Mouse (Mus musculus) MEL (cell line): ENCODE data around the gene Krt222. TPM values are rescaled to one million over a fixed set of nuclear protein-coding genes. Genes with fewer than 3 reads are reported as not detected.

Experiments
- DNase-seq: peaks from one replicate; pipeline ENCODE4 v3.0.0; 2011; ENCODE audit warnings: low read depth, low spot score
- H3K27ac ChIP-seq: 2 replicates; pipeline ENCODE4 v1.5.1; 2012; ENCODE audit warnings: low read depth, mild to moderate bottlenecking, control low read depth, low read length, moderate library complexity; ENCODE audit not compliant: control insufficient read depth
- H3K27me3 ChIP-seq, 2 experiments: fragments of 150-350 bp in 1 of 2; sonication (generic) in 1 of 2; 2 replicates each; pipeline ENCODE4 v1.6.1; 2012; ENCODE audit warnings: low read length in 2 of 2, mild to moderate bottlenecking in 2 of 2, improper control_type of control experiment in 1 of 2, moderate library complexity in 1 of 2; ENCODE audit not compliant: insufficient read depth in 2 of 2, control insufficient read depth in 1 of 2
- H3K36me3 ChIP-seq, 2 experiments: 2 replicates each; pipeline ENCODE4 v1.6.1; 2012 to 2014; ENCODE audit warnings: low read length in 2 of 2, improper control_type of control experiment in 1 of 2, inconsistent platforms in 1 of 2, mild to moderate bottlenecking in 1 of 2; ENCODE audit not compliant: insufficient read depth in 2 of 2, control insufficient read depth in 1 of 2
- H3K4me1 ChIP-seq, 2 experiments: fragments of 150-350 bp in 1 of 2; sonication (generic) in 1 of 2; 2 replicates each; pipeline ENCODE4 v1.6.1; 2012; ENCODE audit warnings: low read length in 2 of 2, improper control_type of control experiment in 1 of 2, mild to moderate bottlenecking in 1 of 2; ENCODE audit not compliant: insufficient read depth in 2 of 2, control insufficient read depth in 1 of 2
- H3K4me3 ChIP-seq, 2 experiments: fragments of 150-350 bp in 1 of 2; sonication (generic) in 1 of 2; 2 replicates each; pipeline ENCODE4 v1.5.1; 2012; ENCODE audit warnings: low read depth in 2 of 2, low read length in 2 of 2, mild to moderate bottlenecking in 2 of 2, moderate library complexity in 2 of 2, control low read depth in 1 of 2, improper control_type of control experiment in 1 of 2; ENCODE audit not compliant: control insufficient read depth in 1 of 2, insufficient read depth in 1 of 2
- H3K79me2 ChIP-seq: 2 replicates; pipeline ENCODE4 v1.6.1; 2012; ENCODE audit warnings: mild to moderate bottlenecking, low read length, moderate library complexity; ENCODE audit not compliant: control insufficient read depth, poor library complexity, insufficient read depth
- H3K9ac ChIP-seq: 2 replicates; pipeline ENCODE4 v1.6.1; 2012; ENCODE audit warnings: low read depth, mild to moderate bottlenecking, control low read depth, low read length, moderate library complexity; ENCODE audit not compliant: control insufficient read depth, poor library complexity, severe bottlenecking
- H3K9me3 ChIP-seq: fragments of 150-350 bp; sonication (generic); replicated peaks from 2 replicates; pipeline ENCODE4 v1.6.1; 2012; ENCODE audit warnings: mild to moderate bottlenecking, low read length, improper control_type of control experiment, moderate library complexity; ENCODE audit not compliant: insufficient read depth
- CHD1 ChIP-seq: IDR thresholded peaks from 2 replicates; pipeline ENCODE4 v1.6.1; 2012; ENCODE audit warnings: low read depth, mild to moderate bottlenecking, inconsistent platforms, low read length, improper control_type of control experiment
- ELF1 ChIP-seq: IDR thresholded peaks from 2 replicates; pipeline ENCODE4 v1.6.1; 2014; ENCODE audit warnings: low read depth, mild to moderate bottlenecking, inconsistent platforms, low read length, improper control_type of control experiment, moderate library complexity
- GABPA ChIP-seq: IDR thresholded peaks from 2 replicates; pipeline ENCODE4 v1.6.1; 2012; ENCODE audit warnings: low read depth, mild to moderate bottlenecking, inconsistent platforms, low read length, improper control_type of control experiment, moderate library complexity
- KAT2A ChIP-seq: conservative IDR thresholded peaks from 2 replicates; pipeline ENCODE4 v1.6.1; 2012; ENCODE audit warnings: low read depth, low read length, improper control_type of control experiment, inconsistent platforms
- MAFK ChIP-seq: IDR thresholded peaks from 2 replicates; pipeline ENCODE4 v1.6.1; 2011; ENCODE audit warnings: low read depth, mild to moderate bottlenecking, low read length, improper control_type of control experiment, borderline replicate concordance
- MAX ChIP-seq: IDR thresholded peaks from 2 replicates; pipeline ENCODE4 v1.6.1; 2011; ENCODE audit warnings: low read length, improper control_type of control experiment
- MAZ ChIP-seq: IDR thresholded peaks from 2 replicates; pipeline ENCODE4 v1.6.1; 2012; ENCODE audit warnings: low read depth, mild to moderate bottlenecking, inconsistent platforms, low read length, improper control_type of control experiment
- MXI1 ChIP-seq: IDR thresholded peaks from 2 replicates; pipeline ENCODE4 v1.6.1; 2011; ENCODE audit warnings: mild to moderate bottlenecking, low read depth, low read length, improper control_type of control experiment
- MYB ChIP-seq: IDR thresholded peaks from 2 replicates; pipeline ENCODE4 v1.6.1; 2011; ENCODE audit warnings: mild to moderate bottlenecking, low read depth, low read length, improper control_type of control experiment
- MYC ChIP-seq: IDR thresholded peaks from 2 replicates; pipeline ENCODE4 v1.6.1; 2011; ENCODE audit warnings: low read depth, mild to moderate bottlenecking, low read length, improper control_type of control experiment, moderate library complexity
- NELFE ChIP-seq: IDR thresholded peaks from 2 replicates; pipeline ENCODE4 v1.6.1; 2011; ENCODE audit warnings: low read depth, low read length, improper control_type of control experiment
- NRF1 ChIP-seq: IDR thresholded peaks from 2 replicates; pipeline ENCODE4 v1.6.1; 2014; ENCODE audit warnings: low read depth, mild to moderate bottlenecking, inconsistent platforms, low read length, improper control_type of control experiment, moderate library complexity; ENCODE audit not compliant: poor library complexity, insufficient read depth, severe bottlenecking
- POLR2AphosphoS2 ChIP-seq: IDR thresholded peaks from 2 replicates; pipeline ENCODE4 v1.6.1; 2011; ENCODE audit warnings: low read length, improper control_type of control experiment
- POLR2AphosphoS5 ChIP-seq: IDR thresholded peaks from 2 replicates; pipeline ENCODE4 v1.6.1; 2012; ENCODE audit warnings: low read depth, borderline replicate concordance, mild to moderate bottlenecking, inconsistent platforms, low read length, moderate library complexity, mixed read lengths
- RAD21 ChIP-seq: IDR thresholded peaks from 2 replicates; pipeline ENCODE4 v1.6.1; 2011; ENCODE audit warnings: mild to moderate bottlenecking, low read depth, low read length, improper control_type of control experiment
- SMC3 ChIP-seq: IDR thresholded peaks from 2 replicates; pipeline ENCODE4 v1.6.1; 2011; ENCODE audit warnings: low read depth, low read length, improper control_type of control experiment
- TAL1 ChIP-seq: IDR thresholded peaks from 2 replicates; pipeline ENCODE4 v1.6.1; 2012; ENCODE audit warnings: mild to moderate bottlenecking, inconsistent platforms, low read length, moderate library complexity, mixed read lengths
- USF1 ChIP-seq: IDR thresholded peaks from 2 replicates; pipeline ENCODE4 v1.6.1; 2014; ENCODE audit warnings: low read depth, mild to moderate bottlenecking, inconsistent platforms, low read length, improper control_type of control experiment, moderate library complexity
- USF2 ChIP-seq, 2 experiments: IDR thresholded peaks; 2 replicates each; pipeline ENCODE4 v1.6.1; 2011 to 2012; ENCODE audit warnings: improper control_type of control experiment in 2 of 2, low read length in 2 of 2, borderline replicate concordance in 1 of 2, inconsistent platforms in 1 of 2, low read depth in 1 of 2, mild to moderate bottlenecking in 1 of 2; ENCODE audit not compliant: insufficient read depth in 1 of 2
- ZC3H11A ChIP-seq: IDR thresholded peaks from 2 replicates; pipeline ENCODE4 v1.6.1; 2012; ENCODE audit warnings: low read depth, mild to moderate bottlenecking, inconsistent platforms, low read length, improper control_type of control experiment
- ZKSCAN1 ChIP-seq: IDR thresholded peaks from 2 replicates; pipeline ENCODE4 v1.6.1; 2012; ENCODE audit warnings: low read depth, mild to moderate bottlenecking, inconsistent platforms, low read length, improper control_type of control experiment, moderate library complexity
- polyA plus RNA-seq, 2 experiments: library from polyadenylated mRNA; stranded (reverse) in 1 of 2; unstranded in 1 of 2; fragments of >175 nt in 1 of 2; fragments of >200 nt in 1 of 2; gene quantifications; 2 replicates each; pipeline versions ENCODE4 v1.2.1 to v1.2.4; 2012; ENCODE audit warnings: low replicate concordance in 2 of 2, low read depth in 1 of 2; ENCODE audit not compliant: insufficient read length in 2 of 2, insufficient read depth in 1 of 2, missing spikeins in 1 of 2
- total RNA-seq: library from RNA; depleted of rRNA; stranded (reverse); fragments of 300-350 nt; gene quantifications from 2 replicates; pipeline ENCODE4 v1.2.3, GENCODE M21; 2012

The Krt222 gene
- total and polyA plus RNA-seq, 3 experiments, result 0.07 TPM; not detected in 2

DNA sequence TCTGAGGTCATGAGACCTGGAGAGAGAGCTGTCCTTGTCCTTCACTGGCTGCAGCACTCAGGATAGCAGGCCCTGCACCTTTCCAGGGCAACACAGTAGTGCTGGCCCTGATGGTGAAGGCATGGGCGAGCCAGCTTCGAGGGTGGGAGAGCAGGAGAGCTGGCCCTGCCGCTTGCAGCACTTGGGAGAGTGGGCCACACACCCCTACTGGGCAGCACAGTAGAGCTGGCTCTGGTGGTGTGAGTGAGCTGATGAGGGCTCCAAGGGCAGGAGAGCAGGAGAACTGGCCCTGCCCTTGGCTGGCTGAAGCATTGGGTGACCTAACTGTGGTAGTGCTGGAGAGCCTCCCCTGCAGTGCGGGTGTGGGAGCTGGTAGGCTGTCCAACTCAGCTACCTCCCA is 28.8 kb upstream of the Krt222 start:
- no peaks in the 10 kb centered on the region for H3K4me1 ChIP-seq
- H3K9me3 ChIP-seq, result no peaks in the 10 kb centered on the region
- no peak for DNase-seq
- H3K36me3 ChIP-seq, result no peaks in the 10 kb centered on the region
- no peak overlapping the region for H3K4me3 ChIP-seq
- no peak for TF ChIP-seq RAD21
- TF ChIP-seq NELFE, result no peak
- TF ChIP-seq SMC3, result no peak
- no peak for TF ChIP-seq CHD1
- TF ChIP-seq USF1, result no peak
- TF ChIP-seq MAFK, result no peak
- no peak for TF ChIP-seq GABPA
- TF ChIP-seq MXI1, result no peak
- TF ChIP-seq MYB, result no peak
- TF ChIP-seq MAZ, result no peak
- TF ChIP-seq ZKSCAN1, result no peak
- TF ChIP-seq KAT2A, result no peak
- H3K9ac ChIP-seq, result no peak overlapping the region
- peaks cover 11 to 26% of the 10 kb centered on the region in 2 experiments for H3K27me3 ChIP-seq
- no peak overlapping the region for H3K27ac ChIP-seq
- H3K79me2 ChIP-seq, result no peaks in the 10 kb centered on the region

DNA sequence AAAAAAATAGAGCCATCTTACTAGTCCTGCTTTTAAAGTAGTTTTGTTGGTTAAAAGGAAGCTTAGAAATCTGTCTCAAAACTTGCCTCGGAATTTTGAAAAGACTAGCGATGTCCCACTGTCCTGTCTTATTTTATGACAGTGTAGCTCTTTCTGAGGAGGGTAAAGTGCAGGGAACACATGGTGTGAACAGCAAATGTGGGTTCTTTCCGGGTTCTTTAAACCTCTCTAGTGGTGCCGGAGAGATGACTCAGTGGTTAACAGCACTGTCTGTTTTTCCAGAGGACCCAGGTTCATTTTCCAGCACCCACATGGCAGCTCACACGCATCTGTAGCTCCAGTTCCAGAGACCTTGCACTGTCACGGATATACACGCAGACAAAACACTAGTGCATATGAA is 25.3 kb upstream of the Krt222 start:
- no peaks in the 10 kb centered on the region for H3K9me3 ChIP-seq
- no peak for DNase-seq
- no peak overlapping the region for H3K27ac ChIP-seq
- peaks cover 23 to 35% of the 10 kb centered on the region in 2 experiments for H3K27me3 ChIP-seq
- TF ChIP-seq ZC3H11A (no peak), CHD1 (no peak), MYC (no peak), RAD21 (no peak), MAX (no peak), USF2 (IDR thresholded peaks at IDR 0.05; ENCODE audit: borderline replicate concordance in 1 of 2, insufficient read depth in 1 of 2, low read depth in 1 of 2, low read length in 2 of 2) (no peak), ELF1 (no peak), POLR2AphosphoS2 (no peak), POLR2AphosphoS5 (no peak), TAL1 (no peak), NRF1 (no peak)
- H3K36me3 ChIP-seq, result no peaks in the 10 kb centered on the region
- no peaks in the 10 kb centered on the region for H3K4me1 ChIP-seq
- no peak overlapping the region for H3K4me3 ChIP-seq
- H3K9ac ChIP-seq, result no peak overlapping the region
- H3K79me2 ChIP-seq, result no peaks in the 10 kb centered on the region
